Mouse (Mus musculus) layer of hippocampus, adult 11-12 months (tissue): ENCODE measurements around the gene B230104I21Rik.

Experiments
- DNase-seq: peaks from one replicate; pipeline ENCODE4 v3.0.0; 2022; ENCODE audit warnings: low spot score

Gene B230104I21Rik

GRCm38 (mm10) chr4:154393196-154394122 is 57.5 kb downstream of the B230104I21Rik start:
- peak; percentile 38 for DNase-seq

GRCm38 (mm10) chr4:154394123-154394722 is 58.3 kb downstream of the B230104I21Rik start:
- DNase-seq = peak; percentile 24

GRCm38 (mm10) chr4:154396652-154397301 is 60.9 kb downstream of the B230104I21Rik start:
- no peak for DNase-seq
